Mouse (Mus musculus): ENCODE measurements around the gene Sik3. TPM values are rescaled to one million over a fixed set of nuclear protein-coding genes. Genes with fewer than 3 reads are reported as not detected.

Gene Sik3
- polyA plus RNA-seq, 1 experiment: 46.5 TPM

GRCm38 (mm10) chr9:46066711-46067110 lies 54.1 kb downstream of the Sik3 start:
- TF ChIP-seq CTCF (IDR thresholded peaks at IDR 0.05; ENCODE audit: extremely low read depth, insufficient read depth, low read length) (no peak), POLR2A (IDR thresholded peaks at IDR 0.05; ENCODE audit: extremely low read depth, insufficient read depth, low read length) (no peak)
- H3K27ac ChIP-seq (ENCODE audit: insufficient read depth, low read length): 0 out of 2 replicates have a peak overlapping the region, but pooled peaks have one; percentile 33

DNA sequence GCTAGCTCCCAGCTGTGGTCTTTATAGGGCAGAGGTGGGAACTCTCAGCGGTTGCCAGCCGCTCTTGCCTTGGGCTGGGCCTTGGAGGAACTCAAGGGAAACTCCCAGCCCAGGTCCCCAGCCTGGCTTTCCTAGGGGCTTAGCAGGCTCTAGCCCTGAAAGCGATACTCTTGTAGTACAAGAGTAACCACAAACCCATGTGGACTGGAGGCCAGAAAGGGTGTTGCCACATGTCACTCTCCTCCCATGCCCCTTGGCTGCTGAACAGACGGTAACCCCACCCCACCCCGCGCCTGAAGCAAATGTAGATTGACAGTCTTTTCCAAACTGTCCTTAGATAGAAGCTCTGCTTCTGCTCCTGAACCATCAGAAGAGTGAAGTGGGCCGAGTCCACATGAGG lies 55.1 kb downstream of the Sik3 start:
- TF ChIP-seq POLR2A (IDR thresholded peaks at IDR 0.05; ENCODE audit: extremely low read depth, insufficient read depth, low read length): no peak
- no peak for TF ChIP-seq CTCF (IDR thresholded peaks at IDR 0.05; ENCODE audit: extremely low read depth, insufficient read depth, low read length)
- H3K27ac ChIP-seq (ENCODE audit: insufficient read depth, low read length): 0 out of 2 replicates have a peak overlapping the region, but pooled peaks have one; percentile 28
- H3K4me1 ChIP-seq (ENCODE audit: control insufficient read depth, insufficient read depth, low read length): peaks cover 5% of the 10 kb centered on the region
- H3K4me3 ChIP-seq (ENCODE audit: insufficient read depth, low read length): no peak overlapping the region

More at GRCm38 (mm10) chr9:46066711-46067110, 54.1 kb downstream of the Sik3 start:
- peaks cover 10% of the 10 kb centered on the region for H3K4me1 ChIP-seq (ENCODE audit: control insufficient read depth, insufficient read depth, low read length)
- no peak overlapping the region for H3K4me3 ChIP-seq (ENCODE audit: insufficient read depth, low read length)

DNA sequence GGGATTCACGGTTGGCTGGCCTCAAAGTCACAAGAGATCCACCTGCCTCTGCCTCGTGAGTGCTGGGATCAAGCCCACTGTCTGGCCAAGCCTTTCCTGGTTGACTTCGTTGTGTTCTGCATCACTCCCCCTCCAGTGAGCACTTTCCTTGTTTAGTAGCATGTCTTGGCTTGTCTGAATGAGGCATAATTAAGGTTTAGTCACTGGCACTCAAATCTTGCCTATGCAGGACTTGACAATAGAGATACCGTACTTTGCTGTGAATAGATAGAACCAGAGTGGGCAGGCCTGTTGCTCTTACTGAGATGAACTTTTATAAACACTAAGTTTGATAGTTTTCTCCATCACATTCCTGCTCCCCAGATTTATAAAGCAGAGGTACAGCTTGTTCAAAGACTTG lies 56.4 kb downstream of the Sik3 start:
- Histone ChIP-seq H3K4me1 (ENCODE audit: control insufficient read depth, insufficient read depth, low read length) (peaks cover 3% of the 10 kb centered on the region), H3K4me3 (ENCODE audit: insufficient read depth, low read length) (no peak overlapping the region), H3K27ac (ENCODE audit: insufficient read depth, low read length) (no peak overlapping the region)
- TF ChIP-seq POLR2A (IDR thresholded peaks at IDR 0.05; ENCODE audit: extremely low read depth, insufficient read depth, low read length) (no peak), CTCF (IDR thresholded peaks at IDR 0.05; ENCODE audit: extremely low read depth, insufficient read depth, low read length) (no peak)

GRCm38 (mm10) chr9:46072101-46072835 lies 59.6 kb downstream of the Sik3 start:
- Histone ChIP-seq H3K27ac (ENCODE audit: insufficient read depth, low read length) (no peak overlapping the region), H3K4me3 (ENCODE audit: insufficient read depth, low read length) (no peak overlapping the region), H3K4me1 (ENCODE audit: control insufficient read depth, insufficient read depth, low read length) (peaks cover 3% of the 10 kb centered on the region)
- TF ChIP-seq CTCF (IDR thresholded peaks at IDR 0.05; ENCODE audit: extremely low read depth, insufficient read depth, low read length) (no peak), POLR2A (IDR thresholded peaks at IDR 0.05; ENCODE audit: extremely low read depth, insufficient read depth, low read length) (no peak)

- TF ChIP-seq POLR2A (IDR thresholded peaks at IDR 0.05; ENCODE audit: extremely low read depth, insufficient read depth, low read length): no peak
- no peak for TF ChIP-seq CTCF (IDR thresholded peaks at IDR 0.05; ENCODE audit: extremely low read depth, insufficient read depth, low read length)
- Histone ChIP-seq H3K4me3 (ENCODE audit: insufficient read depth, low read length) (no peak overlapping the region), H3K4me1 (ENCODE audit: control insufficient read depth, insufficient read depth, low read length) (peaks cover 3% of the 10 kb centered on the region), H3K27ac (ENCODE audit: insufficient read depth, low read length) (no peak overlapping the region; the same call in 1 of the 2 replicates)
These were observed 60.8 kb downstream of the Sik3 start for GRCm38 (mm10) chr9:46073443-46073842.

DNA sequence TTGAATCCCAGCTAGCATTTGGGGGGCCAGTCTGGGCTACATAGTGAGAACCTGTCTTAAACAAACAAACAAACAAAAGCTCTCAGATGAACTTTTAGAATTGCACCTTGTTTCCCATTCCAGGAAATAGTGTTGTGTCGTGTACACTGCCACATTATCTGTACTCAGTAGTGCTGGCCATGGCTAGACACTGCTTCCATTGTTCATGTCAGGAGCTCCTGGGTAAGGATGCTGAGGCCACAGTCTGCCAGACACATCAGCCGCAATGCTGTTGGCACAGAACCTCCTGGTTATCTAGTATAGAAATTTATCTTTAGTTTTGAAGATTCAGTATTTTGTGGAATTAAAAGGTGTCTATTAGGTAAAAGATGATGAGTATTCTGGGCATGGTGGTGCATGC lies 63.0 kb downstream of the Sik3 start:
- no peak overlapping the region for H3K27ac ChIP-seq (ENCODE audit: insufficient read depth, low read length)
- TF ChIP-seq CTCF (IDR thresholded peaks at IDR 0.05; ENCODE audit: extremely low read depth, insufficient read depth, low read length): no peak
- TF ChIP-seq POLR2A (IDR thresholded peaks at IDR 0.05; ENCODE audit: extremely low read depth, insufficient read depth, low read length): no peak
- H3K4me3 ChIP-seq (ENCODE audit: insufficient read depth, low read length): no peak overlapping the region
- peaks cover 3% of the 10 kb centered on the region for H3K4me1 ChIP-seq (ENCODE audit: control insufficient read depth, insufficient read depth, low read length)

DNA sequence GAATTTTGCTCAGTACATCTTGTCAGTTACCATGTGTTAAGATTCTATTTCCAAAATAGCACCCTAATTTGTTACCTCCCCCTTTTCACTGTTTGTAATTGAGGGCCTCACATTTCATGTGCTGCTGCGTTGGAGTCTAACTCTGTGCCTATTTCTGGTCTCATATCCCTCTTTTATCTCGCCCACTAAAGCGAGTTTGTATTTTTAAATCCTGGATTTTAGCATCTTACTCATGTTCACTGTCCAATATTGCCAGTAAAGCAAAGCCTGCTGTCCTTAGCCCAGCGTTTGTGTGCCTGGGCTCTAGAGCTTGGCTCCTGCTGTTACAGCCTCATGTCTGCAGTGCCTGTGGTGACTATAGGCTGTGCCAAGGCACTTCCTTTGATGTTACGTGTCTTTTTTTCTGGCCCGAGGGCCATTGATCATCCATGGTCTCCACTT lies 69.8 kb downstream of the Sik3 start:
- Histone ChIP-seq H3K4me1 (ENCODE audit: control insufficient read depth, insufficient read depth, low read length) (peaks cover 19% of the 10 kb centered on the region), H3K27ac (ENCODE audit: insufficient read depth, low read length) (0 out of 2 replicates have a peak overlapping the region, but pooled peaks have one; percentile 38), H3K4me3 (ENCODE audit: insufficient read depth, low read length) (no peak overlapping the region)
- TF ChIP-seq POLR2A (IDR thresholded peaks at IDR 0.05; ENCODE audit: extremely low read depth, insufficient read depth, low read length): no peak
- no peak for TF ChIP-seq CTCF (IDR thresholded peaks at IDR 0.05; ENCODE audit: extremely low read depth, insufficient read depth, low read length)

DNA sequence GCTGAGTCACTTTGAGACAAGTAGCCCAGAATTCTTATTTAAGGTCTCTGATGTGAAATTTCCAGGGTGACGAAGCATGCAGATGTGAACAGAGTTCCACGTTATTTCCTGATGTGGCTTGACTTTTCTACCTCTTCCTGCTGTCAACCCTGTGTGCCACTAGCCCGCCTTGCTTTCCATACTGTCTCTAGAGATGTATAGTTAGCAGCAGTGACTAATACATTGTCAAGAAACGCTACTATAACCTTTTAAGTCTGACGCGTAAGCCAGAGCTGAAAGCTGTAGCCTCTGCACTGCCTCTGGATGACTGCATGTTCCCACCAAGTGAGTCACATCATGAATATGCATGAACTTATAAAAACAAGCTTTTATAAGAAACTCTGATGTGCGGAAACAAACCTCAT lies 70.9 kb downstream of the Sik3 start:
- peak overlapping the region; percentile 38 for H3K27ac ChIP-seq (ENCODE audit: insufficient read depth, low read length)
- H3K4me1 ChIP-seq (ENCODE audit: control insufficient read depth, insufficient read depth, low read length): peaks cover 21% of the 10 kb centered on the region
- TF ChIP-seq CTCF (IDR thresholded peaks at IDR 0.05; ENCODE audit: extremely low read depth, insufficient read depth, low read length): no peak
- 0 out of 2 replicates have a peak, but pooled peaks have one; percentile 20 for TF ChIP-seq POLR2A (IDR thresholded peaks at IDR 0.05; ENCODE audit: extremely low read depth, insufficient read depth, low read length)
- H3K4me3 ChIP-seq (ENCODE audit: insufficient read depth, low read length): no peak overlapping the region

DNA sequence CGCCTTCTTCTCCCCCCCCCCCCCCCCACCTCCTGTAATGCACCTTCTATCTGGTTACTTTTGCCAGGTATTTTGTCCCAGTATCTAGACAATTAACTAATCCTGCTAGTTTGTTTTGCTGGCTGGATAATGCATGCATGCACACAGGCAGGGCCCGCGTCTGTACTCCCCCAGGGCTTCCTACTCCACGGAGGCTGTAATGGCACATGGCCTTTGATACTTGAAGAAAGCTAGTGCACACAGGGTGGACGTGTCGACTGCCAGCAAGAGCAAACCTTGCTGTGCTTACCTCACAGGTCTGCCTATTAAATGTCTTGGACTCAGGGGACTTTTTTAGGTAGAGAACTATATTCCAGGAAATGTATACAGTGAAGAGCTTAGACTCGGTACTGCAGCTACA lies 73.3 kb downstream of the Sik3 start:
- Histone ChIP-seq H3K4me3 (ENCODE audit: insufficient read depth, low read length) (no peak overlapping the region), H3K4me1 (ENCODE audit: control insufficient read depth, insufficient read depth, low read length) (peaks cover 25% of the 10 kb centered on the region), H3K27ac (ENCODE audit: insufficient read depth, low read length) (no peak overlapping the region)
- TF ChIP-seq POLR2A (IDR thresholded peaks at IDR 0.05; ENCODE audit: extremely low read depth, insufficient read depth, low read length) (no peak), CTCF (IDR thresholded peaks at IDR 0.05; ENCODE audit: extremely low read depth, insufficient read depth, low read length) (no peak)

GRCm38 (mm10) chr9:46086826-46087225 lies 74.2 kb downstream of the Sik3 start:
- TF ChIP-seq CTCF (IDR thresholded peaks at IDR 0.05; ENCODE audit: extremely low read depth, insufficient read depth, low read length) (no peak), POLR2A (IDR thresholded peaks at IDR 0.05; ENCODE audit: extremely low read depth, insufficient read depth, low read length) (no peak)
- peaks cover 24% of the 10 kb centered on the region for H3K4me1 ChIP-seq (ENCODE audit: control insufficient read depth, insufficient read depth, low read length)
- H3K27ac ChIP-seq (ENCODE audit: insufficient read depth, low read length): no peak overlapping the region; the same call in 1 of the 2 replicates
- no peak overlapping the region for H3K4me3 ChIP-seq (ENCODE audit: insufficient read depth, low read length)

Data from cortical plate, adult 2 months (tissue).